Mouse (Mus musculus): Measurements from ENCODE around the gene Ap1s3.
A peak's percentile ranks its signal among the peaks of the same experiment; 100 is the strongest.
"Not testable (repeated sequence)": the region's sequence is repeated elsewhere in the genome, so short reads cannot be mapped to it uniquely, and the experiment has no call there.

Ap1s3 gene

GRCm38 (mm10) chr1:79669419-79669974 lies 2.3 kb downstream of the Ap1s3 start:
- no peak for DNase-seq (ENCODE audit: low spot score)

GRCm38 (mm10) chr1:79664911-79665310 lies 6.9 kb downstream of the Ap1s3 start:
- DNase-seq (ENCODE audit: low spot score) = no peak

- no peak for DNase-seq (ENCODE audit: low spot score)
Observed at GRCm38 (mm10) chr1:79659598-79659997, 12.2 kb downstream of the Ap1s3 start.

- peak; percentile 5 for DNase-seq (ENCODE audit: low spot score)
Observed at GRCm38 (mm10) chr1:79657411-79657810, 14.4 kb downstream of the Ap1s3 start.

- DNase-seq (ENCODE audit: low spot score) = no peak
Observed at GRCm38 (mm10) chr1:79655819-79656555, 15.8 kb downstream of the Ap1s3 start.

GRCm38 (mm10) chr1:79654948-79655347 lies 16.8 kb downstream of the Ap1s3 start:
- no peak for DNase-seq (ENCODE audit: low spot score)

- DNase-seq (ENCODE audit: low spot score) = no peak
Observed at GRCm38 (mm10) chr1:79643411-79644110, 28.2 kb downstream of the Ap1s3 start.

- no peak for DNase-seq (ENCODE audit: low spot score)
Observed at GRCm38 (mm10) chr1:79642680-79643079, 29.1 kb downstream of the Ap1s3 start.

- no peak for DNase-seq (ENCODE audit: low spot score)
Observed at GRCm38 (mm10) chr1:79641355-79641754, 30.4 kb downstream of the Ap1s3 start.

GRCm38 (mm10) chr1:79640151-79640550 lies 31.6 kb downstream of the Ap1s3 start:
- peak; percentile 54 for DNase-seq (ENCODE audit: low spot score)

- no peak for DNase-seq (ENCODE audit: low spot score)
Observed at GRCm38 (mm10) chr1:79639683-79640082, 32.1 kb downstream of the Ap1s3 start.

- DNase-seq (ENCODE audit: low spot score) = no peak
Observed at GRCm38 (mm10) chr1:79639107-79639506, 32.7 kb downstream of the Ap1s3 start.

GRCm38 (mm10) chr1:79637768-79638167 lies 34.0 kb downstream of the Ap1s3 start:
- DNase-seq (ENCODE audit: low spot score) = no peak

GRCm38 (mm10) chr1:79631521-79631920 lies 40.3 kb downstream of the Ap1s3 start:
- DNase-seq (ENCODE audit: low spot score) = no peak

- no peak for DNase-seq (ENCODE audit: low spot score)
Observed at GRCm38 (mm10) chr1:79629726-79630125, 42.0 kb downstream of the Ap1s3 start.

- DNase-seq (ENCODE audit: low spot score) = no peak
Observed at GRCm38 (mm10) chr1:79626140-79626539, 45.6 kb downstream of the Ap1s3 start.

- DNase-seq (ENCODE audit: low spot score) = no peak
Observed at GRCm38 (mm10) chr1:79619434-79619833, 52.3 kb downstream of the Ap1s3 start.

GRCm38 (mm10) chr1:79616492-79616891 lies 55.3 kb downstream of the Ap1s3 start:
- no peak for DNase-seq (ENCODE audit: low spot score)

- no peak for DNase-seq (ENCODE audit: low spot score)
Observed at GRCm38 (mm10) chr1:79614456-79614855, 57.3 kb downstream of the Ap1s3 start.

- not testable (repeated sequence) for DNase-seq (ENCODE audit: low spot score)
Observed at GRCm38 (mm10) chr1:79611271-79611670, 60.5 kb downstream of the Ap1s3 start.

GRCm38 (mm10) chr1:79608856-79609255 lies 62.9 kb downstream of the Ap1s3 start:
- not testable (repeated sequence) for DNase-seq (ENCODE audit: low spot score)

GRCm38 (mm10) chr1:79602500-79602899 lies 69.3 kb downstream of the Ap1s3 start:
- no peak for DNase-seq (ENCODE audit: low spot score)

Data from left cerebral cortex, adult 11 months (tissue).